Mouse (Mus musculus) embryonic facial prominence, embryonic 15.5 days (tissue): ENCODE data around the gene Itgam. TPM values are rescaled to one million over a fixed set of nuclear protein-coding genes. Genes with fewer than 3 reads are reported as not detected.
"Not testable (repeated sequence)": the region's sequence is repeated elsewhere in the genome, so short reads cannot be mapped to it uniquely, and the experiment has no call there.

ENCODE experiments used
- ATAC-seq: fragments of 200-750 bp; cut with Nextera tagmentation; 2 replicates; pipeline ENCODE4 v1.8.0; 2017; ENCODE audit warnings: low read depth, moderate TSS enrichment; ENCODE audit not compliant: insufficient number of reproducible peaks, low FRiP score, low TSS enrichment
- H3K27ac ChIP-seq: fragments of 300-500 bp; sonication (generic); replicated peaks from 2 replicates; pipeline ENCODE4 v1.5.1; 2015; ENCODE audit warnings: mild to moderate bottlenecking, inconsistent platforms
- H3K27me3 ChIP-seq: fragments of 300-500 bp; sonication (generic); 2 replicates; pipeline ENCODE4 v1.6.1; 2015; ENCODE audit warnings: inconsistent platforms
- H3K36me3 ChIP-seq: fragments of 300-500 bp; sonication (generic); 2 replicates; pipeline ENCODE4 v1.6.1; 2015; ENCODE audit warnings: mild to moderate bottlenecking, inconsistent platforms
- H3K4me1 ChIP-seq: fragments of 300-500 bp; sonication (generic); 2 replicates; pipeline ENCODE4 v1.6.1; 2015; ENCODE audit warnings: inconsistent platforms
- H3K4me2 ChIP-seq: fragments of 300-500 bp; sonication (generic); replicated peaks from 2 replicates; pipeline ENCODE4 v1.6.1; 2015; ENCODE audit warnings: mild to moderate bottlenecking, inconsistent platforms
- H3K4me3 ChIP-seq: fragments of 300-500 bp; sonication (generic); replicated peaks from 2 replicates; pipeline ENCODE4 v1.5.1; 2015; ENCODE audit warnings: mild to moderate bottlenecking, inconsistent platforms
- H3K9ac ChIP-seq: fragments of 300-500 bp; sonication (generic); 2 replicates; pipeline ENCODE4 v1.6.1; 2015; ENCODE audit warnings: inconsistent platforms
- H3K9me3 ChIP-seq: fragments of 300-500 bp; sonication (generic); replicated peaks from 2 replicates; pipeline ENCODE4 v1.6.1; 2016; ENCODE audit warnings: inconsistent platforms
- WGBS: fragments of 180-500 bp; shearing (Covaris S2); methylation state at CpG from one replicate; pipeline ENCODE4 v1.1.7; 2015; 5-methylcytosine and 5-hydroxymethylcytosine counted together
- polyA plus RNA-seq: library from polyadenylated mRNA; unstranded; fragments of >200 nt; fragmentation: Nextera tagmentation; extraction: Ambion mirVana; gene quantifications from 2 replicates; pipeline ENCODE4 v1.2.1, GENCODE M21; 2015

Itgam gene
- polyA plus RNA-seq, 1 experiment from 2014 or later = 1.8 TPM

- no peaks in the 10 kb centered on the region for H3K36me3 ChIP-seq
- H3K9me3 ChIP-seq = no peaks in the 10 kb centered on the region
- 82% methylated on average over 2 of the region's 2 CpGs for WGBS
- no peak overlapping the region for H3K4me3 ChIP-seq
- no peak overlapping the region for H3K9ac ChIP-seq
- H3K27me3 ChIP-seq = no peaks in the 10 kb centered on the region
- H3K4me2 ChIP-seq = no peak overlapping the region
- no peak overlapping the region for H3K27ac ChIP-seq
- H3K4me1 ChIP-seq = no peaks in the 10 kb centered on the region
- ATAC-seq = no peak
Measured at GRCm38 (mm10) chr7:128133596-128133995, 71.2 kb downstream of the Itgam start.

- ATAC-seq = no peak
- no peaks in the 10 kb centered on the region for H3K27me3 ChIP-seq
- no peaks in the 10 kb centered on the region for H3K36me3 ChIP-seq
- H3K9ac ChIP-seq = no peak overlapping the region
- no peaks in the 10 kb centered on the region for H3K4me1 ChIP-seq
- H3K4me2 ChIP-seq = no peak overlapping the region
- H3K4me3 ChIP-seq = no peak overlapping the region
- 59% methylated on average over 4 of the region's 4 CpGs for WGBS
- H3K9me3 ChIP-seq = no peaks in the 10 kb centered on the region
- no peak overlapping the region for H3K27ac ChIP-seq
Measured at GRCm38 (mm10) chr7:128136927-128137326, 74.5 kb downstream of the Itgam start.

DNA sequence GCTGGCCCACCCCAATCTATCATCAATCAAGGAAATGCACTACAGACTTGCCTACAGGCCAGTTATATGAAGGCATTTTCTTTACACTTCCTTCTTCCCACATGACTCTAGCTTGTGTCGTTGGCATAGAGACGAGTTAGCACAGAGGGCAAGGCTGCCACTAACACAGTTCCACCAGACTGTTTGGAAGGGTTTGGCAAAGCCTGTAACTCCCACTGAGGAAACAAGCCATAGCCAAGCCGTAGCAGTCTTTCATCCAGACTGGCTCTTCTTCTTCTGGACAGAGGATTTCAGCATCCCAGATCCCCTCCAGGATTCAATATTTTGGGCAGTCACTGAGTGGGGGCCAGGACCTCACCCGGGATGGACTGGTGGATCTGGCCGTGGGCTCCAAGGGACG is 77.2 kb downstream of the Itgam start:
- Histone ChIP-seq H3K4me3 (no peak overlapping the region), H3K4me1 (no peaks in the 10 kb centered on the region), H3K27me3 (no peaks in the 10 kb centered on the region), H3K27ac (no peak overlapping the region), H3K36me3 (no peaks in the 10 kb centered on the region), H3K9ac (no peak overlapping the region), H3K9me3 (no peaks in the 10 kb centered on the region), H3K4me2 (no peak overlapping the region)
- ATAC-seq = no peak
- WGBS = 90% methylated on average over 6 of the region's 6 CpGs

DNA sequence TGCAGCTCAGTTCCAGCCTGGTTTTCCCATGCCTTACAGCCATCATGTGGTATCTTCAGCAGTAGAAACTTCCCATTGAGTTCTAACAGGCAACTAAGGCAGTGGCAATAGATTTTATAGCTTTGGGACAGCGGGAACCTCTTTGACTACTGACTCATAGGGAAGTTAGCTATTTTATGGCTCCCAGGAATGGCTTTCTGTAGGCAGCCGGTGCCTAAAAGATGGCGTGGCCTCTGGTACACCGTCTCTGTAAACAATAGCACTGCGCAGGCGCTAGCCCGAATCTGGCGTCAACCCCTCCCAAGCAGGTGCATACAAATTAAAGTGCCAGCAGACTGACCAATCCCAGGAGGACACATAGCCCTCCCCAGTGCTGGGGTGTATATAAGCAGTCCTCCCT is 88.5 kb downstream of the Itgam start:
- Histone ChIP-seq H3K4me3 (no peak overlapping the region), H3K4me2 (no peak overlapping the region), H3K9ac (no peak overlapping the region), H3K27ac (no peak overlapping the region), H3K36me3 (no peaks in the 10 kb centered on the region), H3K9me3 (no peaks in the 10 kb centered on the region), H3K27me3 (peaks cover 3% of the 10 kb centered on the region; the same call in 1 of the 2 replicates), H3K4me1 (no peaks in the 10 kb centered on the region)
- ATAC-seq = no peak
- WGBS = 93% methylated on average over 8 of the region's 8 CpGs

DNA sequence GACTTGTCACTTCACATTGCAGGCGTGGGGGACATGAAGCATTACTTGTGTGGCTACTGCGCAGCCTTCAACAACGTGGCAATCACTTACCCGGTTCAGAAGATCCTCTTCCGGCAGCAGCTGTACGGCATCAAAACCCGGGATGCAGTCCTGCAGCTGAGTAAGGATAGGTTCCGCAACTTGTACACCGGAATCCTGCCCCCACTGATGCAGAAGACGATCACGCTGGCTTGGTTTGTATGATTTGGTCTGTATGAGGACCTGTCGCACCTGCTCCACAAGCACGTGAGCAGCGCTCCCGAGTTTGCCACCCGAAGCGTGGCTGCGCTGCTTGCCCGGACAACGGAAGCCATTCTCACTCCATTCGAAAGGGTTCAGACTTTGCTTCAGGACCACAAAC is 91.6 kb downstream of the Itgam start, which contains the start of gene Itgad:
Itgad (plus strand) TSS at position 301 of the 400 bp plus-strand sequence.
- Histone ChIP-seq H3K4me3 (no peak within 1 kb of the TSS), H3K9me3 (no peaks in the 10 kb centered on the region), H3K27ac (no peak within 1 kb of the TSS), H3K27me3 (peaks cover 2% of the 10 kb centered on the region; the same call in 1 of the 2 replicates), H3K9ac (no peak within 1 kb of the TSS), H3K36me3 (no peaks in the 10 kb centered on the region), H3K4me2 (no peak within 1 kb of the TSS), H3K4me1 (no peaks in the 10 kb centered on the region)
- ATAC-seq = no peak
- WGBS = 90% methylated on average over 21 of the region's 21 CpGs

DNA sequence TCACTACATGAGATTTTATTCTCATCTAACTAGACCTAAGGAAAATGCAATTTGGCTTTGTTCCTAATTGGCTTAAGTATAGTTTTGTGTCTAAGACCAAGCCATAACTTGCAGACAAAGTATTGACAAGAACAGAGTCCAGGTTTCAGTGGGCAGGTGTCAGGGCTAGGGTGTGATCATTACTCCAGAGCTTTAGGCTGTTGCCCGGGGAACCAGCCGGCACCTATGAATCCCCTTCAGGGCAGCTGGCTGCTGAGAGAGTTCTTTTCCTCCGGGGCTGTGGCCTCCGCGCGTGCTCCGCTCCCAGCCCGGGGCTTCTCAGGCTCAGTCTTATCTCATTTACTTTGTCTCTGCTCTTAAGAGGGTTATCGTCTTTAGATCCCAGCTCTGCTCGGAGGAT is 92.5 kb downstream of the Itgam start:
- Histone ChIP-seq H3K9me3 (no peaks in the 10 kb centered on the region), H3K4me3 (no peak overlapping the region), H3K36me3 (no peaks in the 10 kb centered on the region), H3K4me1 (no peaks in the 10 kb centered on the region), H3K4me2 (no peak overlapping the region), H3K27ac (no peak overlapping the region), H3K9ac (no peak overlapping the region), H3K27me3 (no peaks in the 10 kb centered on the region)
- 65% methylated on average over 10 of the region's 10 CpGs for WGBS
- no peak for ATAC-seq

DNA sequence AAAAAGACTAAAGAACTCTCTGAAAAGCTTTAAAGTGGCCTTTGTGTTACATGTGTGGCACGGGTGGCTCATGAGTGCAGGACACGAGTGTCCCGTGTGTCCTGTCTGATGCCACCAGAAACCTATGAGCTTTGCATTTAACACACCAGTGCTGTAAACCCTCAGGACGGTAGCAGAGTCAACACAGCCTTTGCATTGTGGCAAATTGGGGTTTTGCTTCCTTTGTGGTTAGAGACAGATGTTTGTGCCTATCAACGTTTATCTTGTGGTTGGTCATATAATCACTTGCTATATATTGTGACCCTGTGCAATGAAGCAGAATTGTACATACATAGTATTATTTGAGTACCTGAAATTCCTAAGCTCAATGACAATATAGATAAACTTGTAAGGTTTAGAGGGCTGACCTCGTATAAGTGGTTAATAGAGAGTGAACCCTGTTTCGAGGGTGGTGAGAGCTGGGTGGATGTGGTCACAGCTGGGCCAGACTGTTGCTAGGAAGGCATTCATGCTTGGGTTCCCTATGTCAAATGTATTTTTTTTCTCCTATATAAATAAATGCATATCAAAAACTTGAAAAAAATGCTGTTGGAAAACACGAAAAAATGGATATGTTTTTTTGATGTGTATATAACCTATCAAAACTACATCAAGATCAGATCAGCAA is 96.4 kb downstream of the Itgam start:
- H3K4me1 ChIP-seq, H3K4me3 ChIP-seq, H3K9ac ChIP-seq, H3K27me3 ChIP-seq, H3K27ac ChIP-seq, H3K9me3 ChIP-seq, H3K4me2 ChIP-seq, H3K36me3 ChIP-seq, ATAC-seq: not testable (repeated sequence)
- 76% methylated on average over 8 of the region's 8 CpGs for WGBS

DNA sequence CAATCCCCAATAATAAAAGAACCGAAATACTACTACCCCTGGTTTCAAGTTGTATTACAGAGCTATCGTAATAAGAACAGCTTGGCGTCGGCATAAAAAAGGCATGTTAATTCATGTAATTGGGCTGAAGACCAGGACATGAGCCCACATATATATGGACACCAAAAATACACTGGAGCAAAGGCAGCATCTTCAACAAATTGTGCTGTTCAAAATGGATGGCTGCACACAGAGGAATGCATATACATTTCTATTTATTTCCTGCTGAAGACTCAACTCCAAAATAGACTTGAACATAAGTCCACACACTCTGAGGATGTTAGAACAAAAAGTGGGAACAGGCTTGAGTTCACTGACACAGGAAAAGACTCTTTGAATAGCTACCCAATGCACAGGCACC is 101.6 kb downstream of the Itgam start:
- Histone ChIP-seq H3K9me3 (no peaks in the 10 kb centered on the region), H3K27ac (no peak overlapping the region), H3K9ac (no peak overlapping the region), H3K27me3 (no peaks in the 10 kb centered on the region), H3K4me3 (no peak overlapping the region), H3K4me1 (no peaks in the 10 kb centered on the region), H3K4me2 (no peak overlapping the region), H3K36me3 (no peaks in the 10 kb centered on the region)
- WGBS = 96% methylated on average over 4 of the region's 4 CpGs
- no peak for ATAC-seq

DNA sequence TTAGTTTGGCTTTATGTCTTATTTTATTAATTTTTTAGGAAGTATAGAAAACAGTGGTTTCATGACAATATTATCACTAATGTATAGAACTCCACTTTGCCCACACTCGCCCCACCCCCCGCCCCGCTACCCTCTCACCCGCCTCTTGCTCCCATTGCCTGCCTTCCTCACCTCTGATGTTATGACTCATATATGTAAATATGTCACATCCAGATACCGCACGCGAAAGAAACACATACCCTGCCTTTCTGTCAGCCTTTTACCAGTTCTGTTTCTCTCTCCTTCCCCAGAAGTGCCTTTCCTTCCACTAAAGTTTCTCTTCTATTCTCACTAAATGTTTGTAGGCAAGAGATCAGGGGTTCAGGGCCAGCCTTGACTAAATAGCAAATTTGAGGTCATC is 104.0 kb downstream of the Itgam start:
- H3K4me3 ChIP-seq = no peak overlapping the region
- H3K36me3 ChIP-seq = no peaks in the 10 kb centered on the region
- H3K9ac ChIP-seq = no peak overlapping the region
- no peaks in the 10 kb centered on the region for H3K9me3 ChIP-seq
- H3K4me1 ChIP-seq = no peaks in the 10 kb centered on the region
- no peak overlapping the region for H3K27ac ChIP-seq
- H3K27me3 ChIP-seq = no peaks in the 10 kb centered on the region
- no peak overlapping the region for H3K4me2 ChIP-seq
- 84% methylated on average over 7 of the region's 7 CpGs for WGBS
- ATAC-seq = no peak

Other genes starting within 250 kb of the Itgam start
- gene Stx4a, start 238.3 kb upstream of the Itgam start, polyA plus RNA-seq = 58.9 and 69.6 TPM in 2 replicates
- gene Stx1b, start 238.1 kb upstream of the Itgam start, polyA plus RNA-seq = 4.3 and 6.9 TPM in 2 replicates
- gene Zfp646, start 186.4 kb upstream of the Itgam start, polyA plus RNA-seq = 9.7 and 10.9 TPM in 2 replicates
- gene Zfp668, start 185.8 kb upstream of the Itgam start, polyA plus RNA-seq = 17.7 and 18.1 TPM in 2 replicates
- gene Prss53, start 171.7 kb upstream of the Itgam start, polyA plus RNA-seq = 2.4 and 4.6 TPM in 2 replicates
- not detected in 2 replicates for gene Gm21974, start 167.2 kb upstream of the Itgam start, polyA plus RNA-seq
- 234 and 262 TPM in 2 replicates for gene Vkorc1, start 167.0 kb upstream of the Itgam start, polyA plus RNA-seq
- 108 and 112 TPM in 2 replicates for gene Bckdk, start 158.6 kb upstream of the Itgam start, polyA plus RNA-seq
- 39.8 and 40.2 TPM in 2 replicates for gene Kat8, start 150.1 kb upstream of the Itgam start, polyA plus RNA-seq
- gene Prss8, start 132.5 kb upstream of the Itgam start, polyA plus RNA-seq = 15.8 and 17.2 TPM in 2 replicates
- 12.1 and 12.2 TPM in 2 replicates for gene Prss36, start 115.9 kb upstream of the Itgam start, polyA plus RNA-seq
- gene Fus, start 95.2 kb upstream of the Itgam start, polyA plus RNA-seq = 394 and 418 TPM in 2 replicates
- gene Pycard, start 68.8 kb upstream of the Itgam start, polyA plus RNA-seq = 102 and 112 TPM in 2 replicates
- gene Trim72, start 58.7 kb upstream of the Itgam start, polyA plus RNA-seq = 3.6 and 5.2 TPM in 2 replicates
- not detected in 2 replicates for gene Gm49368, start within 50 bp of the Itgam start, polyA plus RNA-seq
- 0.14 and 0.19 TPM in 2 replicates for gene Itgax, start 66.9 kb downstream of the Itgam start, polyA plus RNA-seq
- not detected in 2 replicates for gene Itgad, start 91.7 kb downstream of the Itgam start, polyA plus RNA-seq
- gene Cox6a2, start 143.7 kb downstream of the Itgam start, polyA plus RNA-seq = 51.6 and 67.7 TPM in 2 replicates
- gene Armc5, start 174.7 kb downstream of the Itgam start, polyA plus RNA-seq = 19.4 and 19.6 TPM in 2 replicates
- gene 9130023H24Rik, start 175.4 kb downstream of the Itgam start, polyA plus RNA-seq = 7.8 and 9.1 TPM in 2 replicates
- gene Tgfb1i1, start 184.2 kb downstream of the Itgam start, polyA plus RNA-seq = 86.1 and 86.5 TPM in 2 replicates
- not detected in 2 replicates for gene Slc5a2, start 203.0 kb downstream of the Itgam start, polyA plus RNA-seq
- gene BC017158, start 235.5 kb downstream of the Itgam start, polyA plus RNA-seq = 26.6 and 27.0 TPM in 2 replicates